Mouse (Mus musculus) heart, embryonic 16.5 days (tissue): ENCODE results near the gene Lsr. TPM values are rescaled to one million over a fixed set of nuclear protein-coding genes. Genes with fewer than 3 reads are reported as not detected.

Source experiments
- polyA plus RNA-seq: library from polyadenylated mRNA; unstranded; fragments of >200 nt; fragmentation: Nextera tagmentation; extraction: Ambion mirVana; gene quantifications from 2 replicates; pipeline ENCODE4 v1.2.1, GENCODE M21; 2015

Lsr gene
- polyA plus RNA-seq, 1 experiment from 2014 or later, result 10.8 TPM

Other genes starting within 250 kb of the Lsr start
- 197 and 203 TPM in 2 replicates for gene Tmem147, start 243.9 kb downstream of the Lsr start, polyA plus RNA-seq
- 0.21 and 0.47 TPM in 2 replicates for gene Gapdhs, start 229.8 kb downstream of the Lsr start, polyA plus RNA-seq
- gene Sbsn, start 222.0 kb downstream of the Lsr start, polyA plus RNA-seq, result 1.6 and 1.8 TPM in 2 replicates
- gene Dmkn, start 209.7 kb downstream of the Lsr start, polyA plus RNA-seq, result 5.2 and 5.9 TPM in 2 replicates
- gene Krtdap, start 185.6 kb downstream of the Lsr start, polyA plus RNA-seq, result 2.0 and 2.7 TPM in 2 replicates
- 0.26 and 0.45 TPM in 2 replicates for gene Ffar2, start 149.7 kb downstream of the Lsr start, polyA plus RNA-seq
- 0.10 TPM in 1 of 2 replicates, not detected in the other for gene Ffar3, start 117.3 kb downstream of the Lsr start, polyA plus RNA-seq
- gene Ffar1, start 111.9 kb downstream of the Lsr start, polyA plus RNA-seq, result 0.04 TPM in 1 of 2 replicates, not detected in the other
- 0.14 and 0.24 TPM in 2 replicates for gene Cd22, start 93.1 kb downstream of the Lsr start, polyA plus RNA-seq
- gene Mag, start 58.6 kb downstream of the Lsr start, polyA plus RNA-seq, result 0.24 TPM in 1 of 2 replicates, not detected in the other
- not detected in 2 replicates for gene Hamp2, start 48.8 kb downstream of the Lsr start, polyA plus RNA-seq
- gene Hamp, start 29.4 kb downstream of the Lsr start, polyA plus RNA-seq, result not detected in 2 replicates
- gene Usf2, start 16.7 kb downstream of the Lsr start, polyA plus RNA-seq, result 15.5 and 16.6 TPM in 2 replicates
- gene Fam187b, start 326 bp upstream of the Lsr start, polyA plus RNA-seq, result 0.70 and 0.90 TPM in 2 replicates
- gene Fxyd5, start 69.0 kb upstream of the Lsr start, polyA plus RNA-seq, result 44.7 and 46.7 TPM in 2 replicates
- gene Fxyd7, start 78.0 kb upstream of the Lsr start, polyA plus RNA-seq, result 1.1 TPM in 2 replicates
- 1,006 and 1,110 TPM in 2 replicates for gene Fxyd1, start 83.7 kb upstream of the Lsr start, polyA plus RNA-seq
- gene Lgi4, start 85.9 kb upstream of the Lsr start, polyA plus RNA-seq, result 0.09 and 0.11 TPM in 2 replicates
- 8.0 and 10.1 TPM in 2 replicates for gene Fxyd3, start 103.2 kb upstream of the Lsr start, polyA plus RNA-seq
- gene Hpn, start 141.8 kb upstream of the Lsr start, polyA plus RNA-seq, result 2.6 and 3.1 TPM in 2 replicates
- 2.8 and 3.5 TPM in 2 replicates for gene Scn1b, start 153.5 kb upstream of the Lsr start, polyA plus RNA-seq
- gene Gramd1a, start 182.4 kb upstream of the Lsr start, polyA plus RNA-seq, result 53.1 and 58.0 TPM in 2 replicates